Mouse (Mus musculus): Measurements from ENCODE around the gene E2f3. TPM values are rescaled to one million over a fixed set of nuclear protein-coding genes. Genes with fewer than 3 reads are reported as not detected.
A peak's percentile ranks its signal among the peaks of the same experiment; 100 is the strongest.

Gene E2f3
- polyA plus RNA-seq, 1 experiment from 2014 or later, result 19.6 TPM

GRCm38 (mm10) chr13:29974066-29974465 lies 11.8 kb downstream of the E2f3 start:
- Histone ChIP-seq H3K36me3 (replicated peaks; ENCODE audit: control insufficient read depth, insufficient read depth, low read depth, low read length) (no peaks in the 10 kb centered on the region; the same call in 1 of the 2 replicates), H3K4me2 (ENCODE audit: low read depth, low read length) (no peak overlapping the region), H3K27me3 (ENCODE audit: control insufficient read depth, insufficient read depth, low read length) (no peaks in the 10 kb centered on the region), H3K9me3 (replicated peaks; ENCODE audit: control insufficient read depth, low read length) (no peaks in the 10 kb centered on the region), H3K4me3 (ENCODE audit: low read depth, low read length) (no peak overlapping the region), H3K27ac (replicated peaks; ENCODE audit: low read depth, low read length) (no peak overlapping the region), H3K9ac (replicated peaks; ENCODE audit: low read length) (no peak overlapping the region), H3K4me1 (ENCODE audit: control insufficient read depth, insufficient read depth, low read length) (no peaks in the 10 kb centered on the region)
- DNase-seq (ENCODE audit: low spot score) (peak; percentile 11), ATAC-seq (replicated peaks; ENCODE audit: insufficient number of reproducible peaks, low FRiP score, low TSS enrichment, low read depth) (no peak)
- WGBS, result 93% methylated on average over 5 of the region's 5 CpGs

- H3K4me2 ChIP-seq (ENCODE audit: low read depth, low read length), result no peak overlapping the region
- WGBS, result 97% methylated on average over 6 of the region's 6 CpGs
- no peak overlapping the region for H3K27ac ChIP-seq (replicated peaks; ENCODE audit: low read depth, low read length)
- H3K4me1 ChIP-seq (ENCODE audit: control insufficient read depth, insufficient read depth, low read length), result no peaks in the 10 kb centered on the region
- no peaks in the 10 kb centered on the region for H3K27me3 ChIP-seq (ENCODE audit: control insufficient read depth, insufficient read depth, low read length)
- H3K4me3 ChIP-seq (ENCODE audit: low read depth, low read length), result no peak overlapping the region
- DNase-seq (ENCODE audit: low spot score), result no peak
- no peak for ATAC-seq (replicated peaks; ENCODE audit: insufficient number of reproducible peaks, low FRiP score, low TSS enrichment, low read depth)
- no peak overlapping the region for H3K9ac ChIP-seq (replicated peaks; ENCODE audit: low read length)
- H3K9me3 ChIP-seq (replicated peaks; ENCODE audit: control insufficient read depth, low read length), result no peaks in the 10 kb centered on the region
- no peaks in the 10 kb centered on the region for H3K36me3 ChIP-seq (replicated peaks; ENCODE audit: control insufficient read depth, insufficient read depth, low read depth, low read length)
Measured at GRCm38 (mm10) chr13:29973610-29974009, 12.3 kb downstream of the E2f3 start.

GRCm38 (mm10) chr13:29970333-29970732 lies 15.5 kb downstream of the E2f3 start:
- H3K9ac ChIP-seq (replicated peaks; ENCODE audit: low read length), result no peak overlapping the region
- no peak overlapping the region for H3K27ac ChIP-seq (replicated peaks; ENCODE audit: low read depth, low read length)
- DNase-seq (ENCODE audit: low spot score), result no peak
- WGBS, result 95% methylated on average over 7 of the region's 7 CpGs
- no peaks in the 10 kb centered on the region for H3K9me3 ChIP-seq (replicated peaks; ENCODE audit: control insufficient read depth, low read length)
- no peaks in the 10 kb centered on the region for H3K27me3 ChIP-seq (ENCODE audit: control insufficient read depth, insufficient read depth, low read length)
- no peak overlapping the region for H3K4me3 ChIP-seq (ENCODE audit: low read depth, low read length)
- H3K4me1 ChIP-seq (ENCODE audit: control insufficient read depth, insufficient read depth, low read length), result no peaks in the 10 kb centered on the region
- no peak for ATAC-seq (replicated peaks; ENCODE audit: insufficient number of reproducible peaks, low FRiP score, low TSS enrichment, low read depth)
- no peak overlapping the region for H3K4me2 ChIP-seq (ENCODE audit: low read depth, low read length)
- H3K36me3 ChIP-seq (replicated peaks; ENCODE audit: control insufficient read depth, insufficient read depth, low read depth, low read length), result peaks cover 2% of the 10 kb centered on the region

- H3K27me3 ChIP-seq (ENCODE audit: control insufficient read depth, insufficient read depth, low read length), result no peaks in the 10 kb centered on the region
- no peaks in the 10 kb centered on the region for H3K9me3 ChIP-seq (replicated peaks; ENCODE audit: control insufficient read depth, low read length)
- no peak overlapping the region for H3K9ac ChIP-seq (replicated peaks; ENCODE audit: low read length)
- ATAC-seq (replicated peaks; ENCODE audit: insufficient number of reproducible peaks, low FRiP score, low TSS enrichment, low read depth) (no peak), DNase-seq (ENCODE audit: low spot score) (no peak)
- H3K4me3 ChIP-seq (ENCODE audit: low read depth, low read length), result no peak overlapping the region
- no peaks in the 10 kb centered on the region for H3K4me1 ChIP-seq (ENCODE audit: control insufficient read depth, insufficient read depth, low read length)
- H3K36me3 ChIP-seq (replicated peaks; ENCODE audit: control insufficient read depth, insufficient read depth, low read depth, low read length), result peaks cover 2% of the 10 kb centered on the region
- H3K4me2 ChIP-seq (ENCODE audit: low read depth, low read length), result no peak overlapping the region
- WGBS, result 89% methylated on average over 7 of the region's 7 CpGs
- H3K27ac ChIP-seq (replicated peaks; ENCODE audit: low read depth, low read length), result no peak overlapping the region
Measured at GRCm38 (mm10) chr13:29968636-29969035, 17.2 kb downstream of the E2f3 start.

GRCm38 (mm10) chr13:29967367-29967766 lies 18.5 kb downstream of the E2f3 start:
- Histone ChIP-seq H3K27me3 (ENCODE audit: control insufficient read depth, insufficient read depth, low read length) (no peaks in the 10 kb centered on the region), H3K9ac (replicated peaks; ENCODE audit: low read length) (no peak overlapping the region), H3K27ac (replicated peaks; ENCODE audit: low read depth, low read length) (no peak overlapping the region), H3K4me3 (ENCODE audit: low read depth, low read length) (no peak overlapping the region), H3K36me3 (replicated peaks; ENCODE audit: control insufficient read depth, insufficient read depth, low read depth, low read length) (peaks cover 2% of the 10 kb centered on the region), H3K4me1 (ENCODE audit: control insufficient read depth, insufficient read depth, low read length) (no peaks in the 10 kb centered on the region), H3K9me3 (replicated peaks; ENCODE audit: control insufficient read depth, low read length) (no peaks in the 10 kb centered on the region), H3K4me2 (ENCODE audit: low read depth, low read length) (no peak overlapping the region)
- 88% methylated on average over 5 of the region's 5 CpGs for WGBS
- no peak for DNase-seq (ENCODE audit: low spot score)
- ATAC-seq (replicated peaks; ENCODE audit: insufficient number of reproducible peaks, low FRiP score, low TSS enrichment, low read depth), result no peak

- Histone ChIP-seq H3K9ac (replicated peaks; ENCODE audit: low read length) (no peak overlapping the region), H3K36me3 (replicated peaks; ENCODE audit: control insufficient read depth, insufficient read depth, low read depth, low read length) (peaks cover 2% of the 10 kb centered on the region), H3K4me3 (ENCODE audit: low read depth, low read length) (no peak overlapping the region), H3K9me3 (replicated peaks; ENCODE audit: control insufficient read depth, low read length) (no peaks in the 10 kb centered on the region), H3K4me1 (ENCODE audit: control insufficient read depth, insufficient read depth, low read length) (no peaks in the 10 kb centered on the region), H3K27ac (replicated peaks; ENCODE audit: low read depth, low read length) (no peak overlapping the region), H3K4me2 (ENCODE audit: low read depth, low read length) (no peak overlapping the region), H3K27me3 (ENCODE audit: control insufficient read depth, insufficient read depth, low read length) (no peaks in the 10 kb centered on the region)
- WGBS, result 94% methylated on average over 8 of the region's 8 CpGs
- DNase-seq (ENCODE audit: low spot score) (no peak), ATAC-seq (replicated peaks; ENCODE audit: insufficient number of reproducible peaks, low FRiP score, low TSS enrichment, low read depth) (0 out of 2 replicates have a peak, but pooled peaks have one; percentile 44)
Measured at GRCm38 (mm10) chr13:29966966-29967365, 18.9 kb downstream of the E2f3 start.

GRCm38 (mm10) chr13:29964087-29964486 lies 21.8 kb downstream of the E2f3 start:
- 94% methylated on average over 6 of the region's 6 CpGs for WGBS
- DNase-seq (ENCODE audit: low spot score), result no peak
- H3K36me3 ChIP-seq (replicated peaks; ENCODE audit: control insufficient read depth, insufficient read depth, low read depth, low read length), result peaks cover 2% of the 10 kb centered on the region

GRCm38 (mm10) chr13:29960416-29960815 lies 25.4 kb downstream of the E2f3 start:
- no peak overlapping the region for H3K4me3 ChIP-seq (ENCODE audit: low read depth, low read length)
- ATAC-seq (replicated peaks; ENCODE audit: insufficient number of reproducible peaks, low FRiP score, low TSS enrichment, low read depth), result no peak
- no peaks in the 10 kb centered on the region for H3K9me3 ChIP-seq (replicated peaks; ENCODE audit: control insufficient read depth, low read length)
- no peak overlapping the region for H3K9ac ChIP-seq (replicated peaks; ENCODE audit: low read length)
- no peak overlapping the region for H3K4me2 ChIP-seq (ENCODE audit: low read depth, low read length)
- no peak overlapping the region for H3K27ac ChIP-seq (replicated peaks; ENCODE audit: low read depth, low read length)
- no peaks in the 10 kb centered on the region for H3K27me3 ChIP-seq (ENCODE audit: control insufficient read depth, insufficient read depth, low read length)
- WGBS, result 91% methylated on average over 6 of the region's 6 CpGs
- no peak for DNase-seq (ENCODE audit: low spot score)
- H3K4me1 ChIP-seq (ENCODE audit: control insufficient read depth, insufficient read depth, low read length), result peaks cover 2% of the 10 kb centered on the region; the same call in 1 of the 2 replicates
- no peaks in the 10 kb centered on the region; the same call in 1 of the 2 replicates for H3K36me3 ChIP-seq (replicated peaks; ENCODE audit: control insufficient read depth, insufficient read depth, low read depth, low read length)

More at GRCm38 (mm10) chr13:29964087-29964486, 21.8 kb downstream of the E2f3 start:
- H3K9me3 ChIP-seq (replicated peaks; ENCODE audit: control insufficient read depth, low read length), result no peaks in the 10 kb centered on the region
- H3K4me3 ChIP-seq (ENCODE audit: low read depth, low read length), result no peak overlapping the region
- H3K4me2 ChIP-seq (ENCODE audit: low read depth, low read length), result no peak overlapping the region
- no peak overlapping the region for H3K27ac ChIP-seq (replicated peaks; ENCODE audit: low read depth, low read length)
- H3K27me3 ChIP-seq (ENCODE audit: control insufficient read depth, insufficient read depth, low read length), result no peaks in the 10 kb centered on the region
- no peaks in the 10 kb centered on the region for H3K4me1 ChIP-seq (ENCODE audit: control insufficient read depth, insufficient read depth, low read length)
- H3K9ac ChIP-seq (replicated peaks; ENCODE audit: low read length), result no peak overlapping the region
- no peak for ATAC-seq (replicated peaks; ENCODE audit: insufficient number of reproducible peaks, low FRiP score, low TSS enrichment, low read depth)

All from embryonic facial prominence, embryonic 11.5 days (tissue).